Mouse (Mus musculus) cerebellum, adult 2 months (tissue): ENCODE results near the gene Smim7.

ENCODE experiments used
- CTCF ChIP-seq: fragments of 200-500 bp; IDR thresholded peaks from 2 replicates; pipeline ENCODE4 v1.5.1; 2011; ENCODE audit warnings: low read depth, mild to moderate bottlenecking, control low read depth, low read length, moderate library complexity, borderline replicate concordance; ENCODE audit not compliant: insufficient read depth
- POLR2A ChIP-seq: fragments of 200-500 bp; IDR thresholded peaks from 2 replicates; pipeline ENCODE4 v1.6.1; 2011; ENCODE audit warnings: low read length, control low read depth, borderline replicate concordance; ENCODE audit not compliant: insufficient read depth

DNA sequence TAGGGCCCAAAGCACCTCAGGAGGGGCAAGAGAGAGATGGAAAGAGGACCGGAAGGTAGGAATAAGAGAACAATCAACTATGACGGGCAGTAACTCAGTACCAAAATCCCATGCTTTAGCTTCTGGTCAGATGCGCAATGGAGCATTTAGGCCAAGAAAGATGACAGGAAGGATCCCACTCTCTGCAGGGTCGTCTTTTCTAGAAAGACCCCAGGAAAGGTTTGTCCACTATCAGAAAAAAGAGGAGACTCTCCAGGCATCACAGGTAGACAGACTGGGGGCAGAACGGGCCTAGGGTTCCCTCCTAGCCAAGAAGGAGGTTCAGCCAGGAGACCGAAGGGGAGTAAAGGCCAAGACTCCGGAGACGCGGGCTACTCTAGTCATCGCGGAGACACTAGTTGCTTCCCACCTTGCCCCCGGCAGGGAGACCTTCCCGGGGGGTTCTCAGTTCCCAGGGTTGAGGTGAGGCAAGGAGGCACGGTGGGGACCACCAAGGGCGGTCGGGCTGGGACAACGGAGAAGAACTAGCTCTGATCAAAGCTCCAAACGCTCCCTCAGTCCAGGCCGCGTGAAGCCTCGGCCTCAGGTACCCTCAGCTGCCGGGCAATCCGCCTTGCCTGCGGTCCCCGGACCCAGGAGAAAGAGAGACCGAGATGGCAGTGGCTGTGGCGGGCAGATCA, 23.6 kb downstream of the Smim7 start:
- no peak for TF ChIP-seq POLR2A
- TF ChIP-seq CTCF, result no peak
